Mouse (Mus musculus) induced T-regulatory cell, adult 2 months (primary cell): ENCODE data around the gene Apoc1.
A peak's percentile ranks its signal among the peaks of the same experiment; 100 is the strongest.
"Not testable (repeated sequence)": the region's sequence is repeated elsewhere in the genome, so short reads cannot be mapped to it uniquely, and the experiment has no call there.

Experiments
- DNase-seq: peaks from one replicate; pipeline ENCODE4 v3.0.0-alpha.2; 2012; ENCODE audit warnings: low read depth

Gene Apoc1

GRCm38 (mm10) chr7:19704475-19704874 lies 12.0 kb upstream of the Apoc1 start:
- DNase-seq = no peak

- no peak for DNase-seq
These were observed 10.5 kb upstream of the Apoc1 start for GRCm38 (mm10) chr7:19702859-19703555.

- peak; percentile 61 for DNase-seq
These were observed 8.8 kb upstream of the Apoc1 start for GRCm38 (mm10) chr7:19701069-19701761.

DNA sequence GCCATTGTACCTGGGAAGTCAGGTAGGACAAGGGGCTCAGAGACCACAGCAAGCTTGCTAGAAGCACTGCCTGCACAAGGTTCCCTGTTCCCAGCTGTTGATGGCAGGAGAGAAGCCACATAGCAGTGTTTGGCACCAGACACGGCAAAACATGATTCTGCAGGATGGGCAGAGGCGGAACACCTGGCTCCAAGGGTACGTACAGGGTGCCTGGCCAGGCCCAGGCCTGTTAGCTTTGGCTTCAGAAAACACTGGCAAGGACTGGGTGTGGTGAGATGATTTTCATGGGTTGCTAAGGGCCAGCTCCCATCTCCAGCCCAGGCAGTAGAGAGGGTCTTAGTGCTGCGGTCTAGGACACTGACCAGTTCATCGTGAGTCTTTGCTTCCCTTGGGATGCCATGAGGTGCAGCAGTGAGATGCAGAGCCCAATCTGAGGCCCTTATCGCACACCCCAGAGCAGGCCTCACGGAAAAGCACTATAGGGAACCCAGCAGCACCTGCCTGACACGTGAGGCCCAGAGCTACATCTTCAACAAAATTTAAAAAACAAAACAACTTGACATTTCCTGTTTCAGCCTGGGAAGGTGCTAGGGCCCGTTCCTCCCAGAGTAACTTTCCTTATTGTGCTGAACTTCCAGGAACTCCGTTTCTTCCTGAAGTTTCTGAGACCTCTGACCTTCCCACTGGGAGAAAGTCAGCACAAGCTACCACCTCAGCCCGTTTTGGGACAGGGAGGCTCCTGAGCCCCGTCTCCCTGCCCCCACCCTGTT lies 8.0 kb upstream of the Apoc1 start:
- peak; percentile 26 for DNase-seq

GRCm38 (mm10) chr7:19699827-19700148 lies 7.3 kb upstream of the Apoc1 start:
- no peak for DNase-seq

- DNase-seq = no peak
These were observed 6.7 kb upstream of the Apoc1 start, which contains the start of gene Apoe for GRCm38 (mm10) chr7:19698907-19699826. Apoe (minus strand) TSS chr7:19699188.

GRCm38 (mm10) chr7:19697949-19698906 lies 5.8 kb upstream of the Apoc1 start:
- no peak for DNase-seq

DNA sequence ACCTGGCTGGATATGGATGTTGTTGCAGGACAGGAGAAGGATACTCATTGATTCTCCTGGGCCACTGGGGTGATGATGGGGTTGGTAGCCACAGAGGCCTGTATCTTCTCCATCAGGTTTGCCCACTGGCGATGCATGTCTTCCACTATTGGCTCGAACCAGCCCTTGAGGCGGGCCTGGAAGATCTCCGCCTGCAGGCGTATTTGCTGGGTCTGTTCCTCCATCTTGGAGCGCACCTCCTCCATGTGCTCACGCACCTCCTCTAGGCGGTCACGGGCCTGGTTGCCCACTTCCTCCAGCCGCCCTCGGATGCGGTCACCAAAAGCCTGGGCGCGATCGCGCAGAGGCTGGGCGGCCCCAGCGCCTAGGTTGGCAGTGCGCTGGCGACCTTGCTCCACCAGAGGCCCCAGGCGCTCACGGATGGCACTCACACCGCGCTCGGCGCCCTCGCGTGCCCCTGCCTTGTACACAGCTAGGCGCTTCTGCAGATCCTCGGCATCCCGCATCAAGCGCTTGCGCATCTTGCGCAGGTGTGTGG lies 3.9 kb upstream of the Apoc1 start:
- no peak for DNase-seq

- no peak for DNase-seq
These were observed 3.4 kb upstream of the Apoc1 start for GRCm38 (mm10) chr7:19695881-19696280.

GRCm38 (mm10) chr7:19695213-19695594 lies 2.7 kb upstream of the Apoc1 start:
- DNase-seq = no peak

DNA sequence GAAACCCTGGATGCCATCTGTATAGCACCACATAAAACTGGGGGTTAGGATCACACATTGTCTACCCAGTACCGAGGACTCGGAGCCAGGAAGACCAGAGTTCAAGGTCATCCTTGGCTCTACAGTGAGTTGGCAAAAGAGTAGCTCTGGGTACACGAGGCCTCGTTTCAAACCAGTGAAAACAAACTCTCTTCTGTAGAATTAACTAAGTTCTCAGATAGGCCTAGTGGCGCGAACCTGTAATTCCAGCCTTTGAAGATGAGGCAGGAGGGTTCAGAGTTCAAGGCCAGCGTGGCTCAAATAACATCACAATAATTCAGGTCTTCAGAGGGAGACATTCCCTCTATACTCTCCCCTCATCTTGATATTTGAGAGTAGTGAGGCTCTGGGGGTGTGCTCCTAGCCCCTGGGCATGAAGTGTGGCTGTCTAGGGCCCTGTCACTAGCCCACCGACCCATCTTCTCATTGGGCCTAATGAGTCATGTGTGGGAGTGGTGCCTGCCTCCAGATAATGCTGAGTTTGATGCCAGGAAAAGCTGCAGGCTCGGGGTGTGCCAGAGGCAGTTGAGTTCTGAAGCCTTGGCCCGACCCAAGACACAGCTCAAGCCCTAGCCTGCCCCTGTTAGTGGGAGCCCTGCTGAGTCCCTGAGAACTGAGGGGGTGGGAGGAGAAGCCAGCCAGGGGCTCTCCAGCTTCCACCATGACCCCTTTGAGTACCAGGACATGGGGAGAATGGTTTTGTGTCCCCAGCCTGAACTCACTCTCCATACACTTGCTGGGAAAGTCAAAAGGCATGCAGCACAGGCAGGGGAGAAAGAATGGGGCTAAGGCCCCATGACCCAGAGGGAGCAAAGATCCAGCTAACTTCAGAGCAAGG lies 2.1 kb upstream of the Apoc1 start:
- no peak for DNase-seq

GRCm38 (mm10) chr7:19693421-19693820 lies 961 bp upstream of the Apoc1 start:
- DNase-seq = no peak

GRCm38 (mm10) chr7:19691434-19691833 lies 1.0 kb downstream of the Apoc1 start:
- DNase-seq = no peak

GRCm38 (mm10) chr7:19690845-19691244 lies 1.6 kb downstream of the Apoc1 start:
- no peak for DNase-seq

DNA sequence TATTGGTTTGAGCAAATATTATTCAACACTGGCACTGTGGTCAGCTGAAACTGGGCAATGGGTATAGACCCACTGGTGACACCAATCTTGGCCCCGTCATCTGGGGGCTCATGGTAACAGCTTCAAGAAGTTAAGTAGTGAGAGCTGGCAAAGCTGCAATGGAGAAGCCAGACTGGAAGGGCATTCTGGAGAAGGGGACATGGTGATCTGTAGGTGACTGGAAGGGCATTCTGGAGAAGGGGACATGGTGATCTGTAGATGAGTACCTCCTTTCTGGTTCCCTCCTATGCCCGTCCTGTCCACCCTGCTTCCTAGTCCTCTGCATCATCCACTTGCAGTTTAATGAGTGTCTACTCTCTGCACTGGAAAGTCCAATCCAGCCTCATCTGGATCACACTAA lies 3.8 kb downstream of the Apoc1 start:
- no peak for DNase-seq

- DNase-seq = no peak
These were observed 4.4 kb downstream of the Apoc1 start for GRCm38 (mm10) chr7:19688101-19688500.

GRCm38 (mm10) chr7:19686927-19687583 lies 5.4 kb downstream of the Apoc1 start:
- not testable (repeated sequence) for DNase-seq

DNA sequence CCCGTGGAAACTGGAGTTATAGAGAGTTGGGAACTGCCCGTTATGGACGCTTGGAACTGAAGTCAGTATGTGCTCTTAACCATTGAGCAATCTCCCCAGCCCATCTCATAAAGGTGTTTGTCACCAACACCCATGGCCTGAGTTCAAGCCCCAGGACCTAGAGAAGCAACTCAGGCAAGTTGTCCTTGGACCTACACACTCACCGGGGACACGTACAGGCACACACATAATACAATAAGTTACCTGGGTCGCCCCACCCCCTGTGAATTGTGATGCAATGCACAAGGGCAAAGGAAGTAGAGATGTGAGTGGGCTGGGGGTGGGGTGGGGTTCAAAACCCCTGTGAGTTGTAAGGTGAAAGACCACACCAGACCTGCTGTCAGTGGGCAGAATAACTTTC lies 5.9 kb downstream of the Apoc1 start:
- DNase-seq = no peak

DNA sequence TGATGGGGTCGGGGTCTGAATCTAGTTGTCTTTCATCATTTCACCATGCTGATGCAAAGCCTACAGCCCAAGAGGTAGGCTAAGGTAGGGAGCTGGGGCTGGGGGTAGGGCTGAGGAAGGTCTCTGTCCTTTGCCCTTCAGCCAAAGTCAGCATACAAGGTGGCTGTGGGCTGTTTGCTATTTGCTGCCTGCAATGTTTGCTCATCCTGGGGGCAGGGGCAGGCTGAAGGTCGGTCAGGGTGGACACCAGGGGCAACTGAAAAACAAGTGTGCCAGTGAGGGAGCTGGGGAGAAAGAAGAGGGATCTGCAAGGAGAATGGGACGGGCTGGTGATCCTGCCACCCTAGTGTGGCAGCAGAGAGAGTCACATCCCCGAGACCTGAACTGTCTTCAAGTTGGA lies 7.1 kb downstream of the Apoc1 start:
- DNase-seq = no peak
